Mouse (Mus musculus) bone marrow macrophage, adult 2 months (primary cell): Measurements from ENCODE around the gene Cdh26.

Experiments used
- CTCF ChIP-seq: IDR thresholded peaks from 2 replicates; pipeline ENCODE4 v1.5.1; 2012; ENCODE audit warnings: low read depth, mild to moderate bottlenecking, low read length, moderate library complexity
- POLR2A ChIP-seq: IDR thresholded peaks from 2 replicates; pipeline ENCODE4 v1.6.1; 2012; ENCODE audit warnings: mild to moderate bottlenecking, low read depth, low read length, borderline replicate concordance

DNA sequence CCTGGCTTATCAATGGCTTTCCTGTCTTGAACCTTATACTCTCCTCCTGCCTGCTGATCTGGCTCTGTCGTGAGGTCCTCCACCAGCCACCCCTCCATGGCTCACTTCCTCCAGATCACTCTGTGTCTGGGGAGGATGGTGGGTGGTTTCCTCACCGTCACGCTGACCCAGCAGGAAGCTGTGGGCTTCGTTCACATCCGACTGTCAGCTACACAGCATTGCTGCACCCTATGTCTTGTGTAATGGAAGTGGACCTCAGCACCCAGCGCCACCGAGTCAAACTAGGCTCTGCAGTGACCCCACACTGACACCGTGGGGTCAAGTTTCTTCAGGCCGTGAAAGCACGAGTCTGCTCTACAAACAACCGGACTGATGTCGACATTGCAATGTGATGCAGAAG is 75.7 kb downstream of the Cdh26 start:
- TF ChIP-seq POLR2A (no peak), CTCF (no peak)
